Mouse (Mus musculus): ENCODE data around the gene Macrod2.

DNA sequence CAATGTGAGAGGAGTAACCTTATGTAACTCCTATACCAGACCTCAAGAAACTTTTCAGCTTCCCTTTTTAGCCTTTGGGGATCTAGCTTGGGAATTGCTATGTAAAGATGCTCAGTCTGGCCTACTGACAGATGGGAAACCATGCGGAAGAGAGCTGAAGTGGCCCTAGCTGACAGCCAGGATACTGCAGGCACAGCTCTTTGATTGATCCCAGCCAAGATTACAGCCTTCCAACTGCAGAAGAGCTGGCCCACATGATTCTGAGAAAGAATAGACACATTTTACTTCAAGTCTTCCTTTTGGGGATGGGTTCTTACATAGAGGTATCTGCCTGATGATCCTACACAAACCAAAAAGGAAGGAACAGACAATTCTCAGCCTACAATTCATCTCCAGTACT lies 387.9 kb downstream of the Macrod2 start:
- TF ChIP-seq CTCF (IDR thresholded peaks at IDR 0.05), result peak; percentile 9; the same call in 1 of the 2 replicates
- TF ChIP-seq EP300 (IDR thresholded peaks at IDR 0.05), result no peak

All from lung, postnatal 0 days (tissue).